Mouse (Mus musculus) kidney, postnatal 0 days (tissue): Measurements from ENCODE around the gene Cacna1b. TPM values are rescaled to one million over a fixed set of nuclear protein-coding genes. Genes with fewer than 3 reads are reported as not detected.

Experiments used
- ATAC-seq: fragments of 200-750 bp; cut with Nextera tagmentation; replicated peaks from 2 replicates; pipeline ENCODE4 v1.8.0; 2017; ENCODE audit warnings: low read depth, moderate number of reproducible peaks, moderate TSS enrichment, moderate library complexity; ENCODE audit not compliant: low FRiP score
- DNase-seq: peaks from one replicate; pipeline ENCODE4 v3.0.0-alpha.2; 2016; ENCODE audit warnings: low spot score
- H3K27ac ChIP-seq: fragments of 300-500 bp; sonication (generic); 2 replicates; pipeline ENCODE4 v1.5.1; 2014; ENCODE audit warnings: mild to moderate bottlenecking
- H3K27me3 ChIP-seq: fragments of 300-500 bp; sonication (generic); 2 replicates; pipeline ENCODE4 v1.6.1; 2014; ENCODE audit warnings: low read length, mixed read lengths; ENCODE audit not compliant: insufficient read depth
- H3K36me3 ChIP-seq: fragments of 300-500 bp; sonication (generic); 2 replicates; pipeline ENCODE4 v1.6.1; 2014; ENCODE audit warnings: low read length, mixed read lengths; ENCODE audit not compliant: insufficient read depth
- H3K4me1 ChIP-seq: fragments of 300-500 bp; sonication (generic); replicated peaks from 2 replicates; pipeline ENCODE4 v1.6.1; 2014; ENCODE audit warnings: antibody characterized with exemption, low read length, mixed read lengths; ENCODE audit not compliant: insufficient read depth
- H3K4me2 ChIP-seq: fragments of 300-500 bp; sonication (generic); 2 replicates; pipeline ENCODE4 v1.6.1; 2014; ENCODE audit warnings: mild to moderate bottlenecking, low read length, moderate library complexity, mixed read lengths
- H3K4me3 ChIP-seq: fragments of 300-500 bp; sonication (generic); replicated peaks from 2 replicates; pipeline ENCODE4 v1.5.1; 2014; ENCODE audit warnings: low read depth, low read length
- H3K9ac ChIP-seq: fragments of 300-500 bp; sonication (generic); 2 replicates; pipeline ENCODE4 v1.6.1; 2014; ENCODE audit warnings: low read depth, low read length
- H3K9me3 ChIP-seq: fragments of 300-500 bp; sonication (generic); replicated peaks from 2 replicates; pipeline ENCODE4 v1.6.1; 2016; ENCODE audit warnings: low read length, inconsistent platforms, mixed read lengths
- CTCF ChIP-seq: IDR thresholded peaks from 2 replicates; pipeline ENCODE4 v1.5.1; 2016; ENCODE audit warnings: antibody characterized with exemption, low read depth, mild to moderate bottlenecking, moderate library complexity
- WGBS: fragments of 180-500 bp; shearing (Covaris S2); extraction: QIAGEN DNeasy Blood & Tissue Kit; methylation state at CpG from one replicate; pipeline ENCODE4 v1.1.7; 2014; 5-methylcytosine and 5-hydroxymethylcytosine counted together
- polyA plus RNA-seq: library from polyadenylated mRNA; unstranded; fragments of >200 nt; fragmentation: Nextera tagmentation; extraction: Ambion mirVana; gene quantifications from 2 replicates; pipeline ENCODE4 v1.2.1, GENCODE M21; 2015

The Cacna1b gene
- polyA plus RNA-seq, 1 experiment from 2014 or later, result 0.16 TPM

DNA sequence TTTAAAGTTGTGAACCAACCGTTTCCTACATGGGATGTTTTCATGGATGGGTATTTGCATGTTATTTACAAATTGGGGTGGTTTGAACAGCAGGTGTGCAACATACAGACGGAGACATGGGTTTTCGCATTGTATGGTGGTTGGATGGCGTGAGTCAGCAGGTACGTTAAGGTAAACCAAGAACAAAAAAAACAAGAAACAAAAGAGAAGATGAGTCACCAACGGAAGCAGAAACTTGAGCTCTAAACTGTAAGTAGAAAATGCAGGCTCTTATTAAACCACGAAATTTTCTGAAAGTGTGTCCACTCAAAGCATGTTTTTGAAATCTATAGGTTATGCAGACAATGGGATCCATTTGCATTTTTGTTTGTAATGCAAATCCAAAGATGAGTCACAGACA lies 120.1 kb downstream of the Cacna1b start:
- TF ChIP-seq CTCF, result no peak
- 79% methylated on average over 7 of the region's 7 CpGs for WGBS
- H3K9ac ChIP-seq, result no peak overlapping the region
- no peaks in the 10 kb centered on the region for H3K4me1 ChIP-seq
- no peaks in the 10 kb centered on the region for H3K36me3 ChIP-seq
- DNase-seq, result no peak
- ATAC-seq, result no peak
- no peak overlapping the region for H3K4me2 ChIP-seq
- H3K27me3 ChIP-seq, result no peaks in the 10 kb centered on the region
- H3K9me3 ChIP-seq, result no peaks in the 10 kb centered on the region
- H3K4me3 ChIP-seq, result no peak overlapping the region
- H3K27ac ChIP-seq, result no peak overlapping the region

DNA sequence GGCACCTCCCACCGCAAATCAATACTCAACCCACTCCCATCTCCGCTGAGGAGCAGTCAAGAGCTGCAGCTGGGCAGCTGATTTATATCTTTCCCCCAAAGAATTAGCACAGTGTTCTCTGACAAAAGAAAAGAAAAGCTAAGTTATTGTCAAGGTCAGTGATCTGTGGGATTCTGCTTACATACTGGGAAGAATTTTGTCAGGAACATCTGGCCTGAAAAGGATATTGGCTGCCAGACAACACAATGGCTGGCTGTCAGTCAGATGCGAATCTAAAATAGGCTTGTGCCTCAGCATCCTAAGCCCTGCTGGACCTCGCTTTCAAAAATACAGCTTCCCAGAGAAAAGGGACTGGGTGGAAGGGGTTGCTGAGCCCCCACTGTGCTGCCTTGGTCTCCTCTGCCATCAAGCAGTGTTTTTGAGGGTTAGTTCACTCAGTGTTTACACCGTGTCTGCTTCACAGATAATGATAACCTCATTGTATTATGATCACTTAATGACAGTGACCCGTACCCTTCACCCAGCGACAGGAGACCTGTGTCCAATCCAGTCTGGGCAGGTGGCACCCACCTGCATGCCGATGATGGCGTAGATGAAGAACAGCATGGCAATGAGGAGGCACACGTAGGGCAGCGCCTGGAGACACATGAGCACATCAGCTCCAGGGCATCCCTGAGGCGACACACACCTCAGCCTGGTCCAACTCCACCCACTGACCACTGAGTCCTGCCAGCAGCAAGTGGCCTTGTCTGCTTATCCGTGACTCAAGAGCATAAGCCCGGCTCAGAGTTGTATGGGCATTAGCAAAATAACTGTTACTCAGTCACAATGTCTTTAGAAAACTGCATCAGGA lies 124.6 kb downstream of the Cacna1b start:
- no peak for ATAC-seq
- WGBS, result 64% methylated on average over 14 of the region's 14 CpGs
- Histone ChIP-seq H3K4me2 (no peak overlapping the region), H3K9ac (no peak overlapping the region), H3K4me3 (no peak overlapping the region), H3K4me1 (no peaks in the 10 kb centered on the region), H3K27ac (no peak overlapping the region), H3K9me3 (no peaks in the 10 kb centered on the region), H3K27me3 (no peaks in the 10 kb centered on the region), H3K36me3 (no peaks in the 10 kb centered on the region)
- peak; percentile 40 for DNase-seq
- TF ChIP-seq CTCF, result no peak

DNA sequence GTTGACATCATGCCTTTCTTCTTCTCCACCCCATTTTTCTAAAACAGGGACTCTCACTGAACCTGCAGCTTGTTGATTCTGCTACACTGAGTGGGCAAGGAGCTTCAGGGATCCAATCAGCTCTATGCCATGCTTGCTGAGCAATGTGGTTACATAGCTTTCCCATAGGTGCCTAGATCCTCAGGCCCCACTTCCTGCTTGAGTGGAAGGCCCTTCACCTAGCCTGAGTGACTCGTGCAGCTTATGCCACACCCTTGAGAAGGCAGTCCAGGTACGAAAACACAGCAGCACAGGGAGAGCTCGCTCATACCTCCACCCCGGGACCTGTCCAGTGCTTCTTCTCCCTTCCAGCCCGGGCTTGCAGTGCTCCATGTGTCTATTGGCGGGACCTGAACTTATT lies 129.3 kb downstream of the Cacna1b start:
- Histone ChIP-seq H3K4me3 (no peak overlapping the region), H3K4me1 (no peaks in the 10 kb centered on the region), H3K9me3 (no peaks in the 10 kb centered on the region), H3K36me3 (no peaks in the 10 kb centered on the region), H3K27me3 (no peaks in the 10 kb centered on the region), H3K27ac (no peak overlapping the region), H3K4me2 (no peak overlapping the region), H3K9ac (no peak overlapping the region)
- DNase-seq (no peak), ATAC-seq (no peak)
- TF ChIP-seq CTCF, result no peak
- WGBS, result 85% methylated on average over 6 of the region's 6 CpGs

DNA sequence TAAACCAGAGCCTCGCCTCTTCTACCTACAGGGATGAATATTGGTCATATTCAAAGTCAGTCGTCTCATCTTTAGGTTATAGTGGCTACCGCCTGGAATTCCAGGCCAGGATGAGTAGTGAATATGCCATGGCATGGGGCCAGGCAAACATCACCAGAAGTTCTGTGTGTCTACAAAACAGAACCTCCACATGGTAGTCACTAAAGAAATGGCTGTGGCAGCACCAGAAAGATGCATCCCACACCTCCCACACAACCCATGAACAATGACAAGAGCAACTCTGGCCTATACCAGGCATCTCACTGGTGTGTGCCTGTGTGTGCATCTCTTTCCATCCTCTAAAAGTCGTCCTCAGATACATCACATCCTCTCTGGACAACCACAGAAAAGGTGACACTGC lies 145.8 kb downstream of the Cacna1b start:
- no peaks in the 10 kb centered on the region for H3K36me3 ChIP-seq
- 80% methylated on average over 4 of the region's 4 CpGs for WGBS

DNA sequence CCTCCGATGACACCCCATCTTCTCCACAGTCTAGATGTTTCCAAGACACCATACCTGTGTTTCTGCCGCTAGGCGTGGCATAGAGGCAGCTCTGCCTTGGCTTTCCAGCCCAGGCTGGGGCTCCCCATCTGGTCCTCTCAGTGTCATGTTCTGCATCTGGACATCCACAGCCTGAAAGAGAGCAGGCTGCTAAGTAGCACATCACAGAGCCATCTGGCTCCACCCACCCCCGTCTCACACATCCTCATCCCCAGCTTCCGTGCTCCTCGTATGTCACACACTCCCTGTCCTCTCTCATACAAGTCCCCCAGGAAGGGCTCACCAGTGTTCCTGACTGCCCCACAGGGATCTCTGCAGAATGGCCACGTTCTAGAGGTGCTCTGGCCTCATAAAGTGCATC lies 153.2 kb downstream of the Cacna1b start:
- no peak for DNase-seq
- H3K27me3 ChIP-seq, result no peaks in the 10 kb centered on the region
- H3K27ac ChIP-seq, result no peak overlapping the region
- 72% methylated on average over 7 of the region's 7 CpGs for WGBS
- H3K4me3 ChIP-seq, result no peak overlapping the region
- H3K4me1 ChIP-seq, result no peaks in the 10 kb centered on the region
- TF ChIP-seq CTCF, result no peak
- ATAC-seq, result no peak
- H3K36me3 ChIP-seq, result no peaks in the 10 kb centered on the region
- no peak overlapping the region for H3K9ac ChIP-seq
- H3K9me3 ChIP-seq, result no peaks in the 10 kb centered on the region
- H3K4me2 ChIP-seq, result no peak overlapping the region

More for the DNA sequence above, 145.8 kb downstream of the Cacna1b start:
- DNase-seq (no peak), ATAC-seq (no peak)
- no peak overlapping the region for H3K27ac ChIP-seq
- no peaks in the 10 kb centered on the region for H3K9me3 ChIP-seq
- TF ChIP-seq CTCF, result no peak
- no peak overlapping the region for H3K9ac ChIP-seq
- no peaks in the 10 kb centered on the region for H3K4me1 ChIP-seq
- H3K27me3 ChIP-seq, result no peaks in the 10 kb centered on the region
- no peak overlapping the region for H3K4me3 ChIP-seq
- no peak overlapping the region for H3K4me2 ChIP-seq

DNA sequence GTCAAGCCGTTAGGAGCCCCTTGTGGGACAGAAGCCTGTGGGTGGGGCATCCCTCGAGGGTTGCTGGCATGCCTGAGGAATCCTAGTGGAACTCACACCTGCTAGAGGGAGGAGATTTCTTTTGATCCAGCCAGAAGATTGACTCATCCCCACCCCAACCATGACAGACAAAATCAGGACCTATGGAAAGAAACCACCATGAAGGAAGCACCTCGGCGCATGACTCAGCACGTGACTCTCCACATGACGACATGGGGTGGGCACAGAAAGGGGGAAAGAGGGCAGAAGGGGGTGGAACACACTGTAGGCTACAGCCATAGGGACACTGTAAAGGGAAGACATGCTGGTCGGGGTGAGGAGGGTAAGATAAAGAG lies 154.2 kb downstream of the Cacna1b start:
- 35% methylated on average over 7 of the region's 7 CpGs for WGBS
- Histone ChIP-seq H3K27me3 (no peaks in the 10 kb centered on the region), H3K4me1 (no peaks in the 10 kb centered on the region), H3K27ac (no peak overlapping the region), H3K36me3 (no peaks in the 10 kb centered on the region), H3K4me2 (peak overlapping the region; percentile 23; the same call in 1 of the 2 replicates), H3K9ac (no peak overlapping the region), H3K9me3 (no peaks in the 10 kb centered on the region), H3K4me3 (no peak overlapping the region)
- DNase-seq (no peak), ATAC-seq (no peak)
- no peak for TF ChIP-seq CTCF
